Mouse (Mus musculus) CH12.LX (cell line): ENCODE data around the gene Gapdhs. TPM values are rescaled to one million over a fixed set of nuclear protein-coding genes. Genes with fewer than 3 reads are reported as not detected.

Experiments
- DNase-seq: peaks from one replicate; pipeline ENCODE4 v3.0.0-alpha.2; 2013; ENCODE audit errors: extremely low read depth
- H3K27ac ChIP-seq: 2 replicates; pipeline ENCODE4 v1.5.1; 2012; ENCODE audit warnings: low read depth, mild to moderate bottlenecking, control low read depth, moderate library complexity; ENCODE audit not compliant: insufficient read depth
- H3K27me3 ChIP-seq: replicated peaks from 2 replicates; pipeline ENCODE3; 2012; ENCODE audit warnings: inconsistent platforms
- H3K36me3 ChIP-seq, 2 experiments: replicated peaks in 1 of 2; 2 replicates each; pipeline versions ENCODE3 to v1.6.1; 2012; ENCODE audit warnings: inconsistent platforms in 1 of 2, low read length in 1 of 2, mild to moderate bottlenecking in 1 of 2, mixed read lengths in 1 of 2, moderate library complexity in 1 of 2; ENCODE audit not compliant: control insufficient read depth in 1 of 2, insufficient read depth in 1 of 2
- H3K4me1 ChIP-seq, 2 experiments: 2 replicates each; pipeline ENCODE4 v1.6.1; 2012; ENCODE audit warnings: inconsistent platforms in 1 of 2, moderate library complexity in 1 of 2; ENCODE audit not compliant: insufficient read depth in 2 of 2, control insufficient read depth in 1 of 2
- H3K4me2 ChIP-seq: 2 replicates; pipeline ENCODE4 v1.6.1; 2012; ENCODE audit warnings: low read depth, mild to moderate bottlenecking, control low read depth; ENCODE audit not compliant: poor library complexity, insufficient read depth, severe bottlenecking
- H3K4me3 ChIP-seq, 3 experiments: fragments of 150-350 bp in 1 of 3; sonication (generic) in 1 of 3; replicated peaks in 1 of 3; 2 replicates each; pipeline versions ENCODE3 to v1.5.1; 2011 to 2012; ENCODE audit warnings: low read depth in 2 of 3, low read length in 2 of 3, mild to moderate bottlenecking in 2 of 3, moderate library complexity in 2 of 3, control low read depth in 1 of 3, improper control_type of control experiment in 1 of 3, inconsistent platforms in 1 of 3, mixed read lengths in 1 of 3; ENCODE audit not compliant: poor library complexity in 1 of 3
- H3K79me2 ChIP-seq: replicated peaks from 2 replicates; pipeline ENCODE4 v1.6.1; 2012; ENCODE audit warnings: mild to moderate bottlenecking, moderate library complexity; ENCODE audit not compliant: control insufficient read depth, poor library complexity, insufficient read depth, severe bottlenecking; ENCODE audit errors: extremely low read depth
- H3K9ac ChIP-seq: 2 replicates; pipeline ENCODE4 v1.6.1; 2012; ENCODE audit warnings: low read depth, mild to moderate bottlenecking, control low read depth, moderate library complexity; ENCODE audit not compliant: insufficient read depth
- H3K9me3 ChIP-seq: replicated peaks from 2 replicates; pipeline ENCODE3; 2012; ENCODE audit warnings: low read length, inconsistent platforms, mixed read lengths
- CHD2 ChIP-seq: IDR thresholded peaks from 2 replicates; pipeline ENCODE4 v1.6.1; 2011; ENCODE audit warnings: low read length, improper control_type of control experiment
- CTCF ChIP-seq, 2 experiments: IDR thresholded peaks in 1 of 2; conservative IDR thresholded peaks in 1 of 2; 2 replicates each; pipeline ENCODE4 v1.5.1; 2011 to 2012; ENCODE audit warnings: low read depth in 2 of 2, low read length in 2 of 2, improper control_type of control experiment in 1 of 2, inconsistent platforms in 1 of 2, mild to moderate bottlenecking in 1 of 2, moderate library complexity in 1 of 2
- E2F4 ChIP-seq: IDR thresholded peaks from 2 replicates; pipeline ENCODE4 v1.6.1; 2011; ENCODE audit warnings: low read depth, low read length, improper control_type of control experiment; ENCODE audit not compliant: insufficient replicate concordance
- EP300 ChIP-seq: IDR thresholded peaks from 2 replicates; pipeline ENCODE4 v1.6.1; 2011; ENCODE audit warnings: low read length, improper control_type of control experiment
- IRF4 ChIP-seq: IDR thresholded peaks from 2 replicates; pipeline ENCODE4 v1.6.1; 2014; ENCODE audit warnings: low read depth, mild to moderate bottlenecking, inconsistent platforms, low read length, improper control_type of control experiment
- JUND ChIP-seq: conservative IDR thresholded peaks from 2 replicates; pipeline ENCODE4 v1.6.1; 2011; ENCODE audit warnings: low read depth, low read length, improper control_type of control experiment
- MAFK ChIP-seq: IDR thresholded peaks from 2 replicates; pipeline ENCODE4 v1.6.1; 2011; ENCODE audit warnings: low read length, improper control_type of control experiment; ENCODE audit not compliant: insufficient replicate concordance
- MAX ChIP-seq: IDR thresholded peaks from 2 replicates; pipeline ENCODE4 v1.6.1; 2011; ENCODE audit warnings: low read length, improper control_type of control experiment
- MXI1 ChIP-seq: IDR thresholded peaks from 2 replicates; pipeline ENCODE4 v1.6.1; 2011; ENCODE audit warnings: mild to moderate bottlenecking, low read depth, low read length, improper control_type of control experiment
- MYC ChIP-seq: IDR thresholded peaks from 2 replicates; pipeline ENCODE4 v1.6.1; 2011; ENCODE audit warnings: low read depth, mild to moderate bottlenecking, improper control_type of control experiment, low read length
- NELFE ChIP-seq: IDR thresholded peaks from 2 replicates; pipeline ENCODE4 v1.6.1; 2011; ENCODE audit warnings: low read depth, low read length, improper control_type of control experiment
- PAX5 ChIP-seq: IDR thresholded peaks from 2 replicates; pipeline ENCODE4 v1.6.1; 2012; ENCODE audit warnings: low read length, inconsistent platforms, mixed read lengths
- RAD21 ChIP-seq: IDR thresholded peaks from 2 replicates; pipeline ENCODE4 v1.6.1; 2011; ENCODE audit warnings: low read depth, mild to moderate bottlenecking, low read length, improper control_type of control experiment, moderate library complexity
- RCOR1 ChIP-seq: conservative IDR thresholded peaks from 2 replicates; pipeline ENCODE4 v1.6.1; 2012; ENCODE audit warnings: low read depth, mild to moderate bottlenecking, inconsistent platforms, low read length, improper control_type of control experiment
- SIN3A ChIP-seq: IDR thresholded peaks from 2 replicates; pipeline ENCODE4 v1.6.1; 2012; ENCODE audit warnings: low read length, improper control_type of control experiment, inconsistent platforms
- SMC3 ChIP-seq: IDR thresholded peaks from 2 replicates; pipeline ENCODE4 v1.6.1; 2011; ENCODE audit warnings: low read depth, low read length, improper control_type of control experiment
- TBP ChIP-seq: conservative IDR thresholded peaks from 2 replicates; pipeline ENCODE4 v1.6.1; 2011; ENCODE audit warnings: low read depth, low read length, improper control_type of control experiment
- USF1 ChIP-seq: IDR thresholded peaks from 2 replicates; pipeline ENCODE4 v1.6.1; 2014; ENCODE audit warnings: low read depth, mild to moderate bottlenecking, inconsistent platforms, low read length, improper control_type of control experiment
- USF2 ChIP-seq: conservative IDR thresholded peaks from 2 replicates; pipeline ENCODE4 v1.6.1; 2011; ENCODE audit warnings: low read depth, low read length, improper control_type of control experiment
- ZC3H11A ChIP-seq: IDR thresholded peaks from 2 replicates; pipeline ENCODE4 v1.6.1; 2012; ENCODE audit warnings: low read depth, mild to moderate bottlenecking, inconsistent platforms, low read length, improper control_type of control experiment
- ZKSCAN1 ChIP-seq: IDR thresholded peaks from 2 replicates; pipeline ENCODE4 v1.6.1; 2012; ENCODE audit warnings: low read depth, inconsistent platforms, low read length, improper control_type of control experiment, borderline replicate concordance
- ZNF384 ChIP-seq: IDR thresholded peaks from 2 replicates; pipeline ENCODE4 v1.6.1; 2012; ENCODE audit warnings: low read depth, low read length, improper control_type of control experiment, inconsistent platforms
- dilution Hi-C: fragments of 300-500 bp; cut with MboI; formaldehyde crosslinking; loops from 2 replicates; pipeline ENCODE4 v1.14.3; 2020; ENCODE audit warnings: low sequenced_read_pairs; ENCODE audit not compliant: extremely low pct_unique_long_range_greater_than_20kb, extremely low pct_ligation_motif_present
- in situ Hi-C: fragments of 300-500 bp; cut with MboI; formaldehyde crosslinking; loops from 3 replicates; pipeline ENCODE4 v1.14.3; 2019; ENCODE audit warnings: low sequenced_read_pairs, low pct_ligation_motif_present, low pct_unique_long_range_greater_than_20kb, mixed read lengths
- polyA plus RNA-seq: library from polyadenylated mRNA; unstranded; fragments of >175 nt; gene quantifications from 2 replicates; pipeline ENCODE4 v1.2.1, GENCODE M21; 2012; ENCODE audit warnings: low read depth; ENCODE audit not compliant: insufficient read length
- total RNA-seq, 2 experiments: library from RNA; depleted of rRNA; stranded (reverse); fragments of 300-350 nt in 1 of 2; fragments of >200 nt in 1 of 2; gene quantifications; 2 replicates each; pipeline ENCODE4 v1.2.3; 2012 to 2014

Gene Gapdhs
- total and polyA plus RNA-seq, 3 experiments: 0.89 to 1.7 TPM; not detected in 1

- H3K4me3 ChIP-seq: no peak overlapping the region
These were observed 38.3 kb upstream of the Gapdhs start for GRCm38 (mm10) chr7:30781792-30782191.

DNA sequence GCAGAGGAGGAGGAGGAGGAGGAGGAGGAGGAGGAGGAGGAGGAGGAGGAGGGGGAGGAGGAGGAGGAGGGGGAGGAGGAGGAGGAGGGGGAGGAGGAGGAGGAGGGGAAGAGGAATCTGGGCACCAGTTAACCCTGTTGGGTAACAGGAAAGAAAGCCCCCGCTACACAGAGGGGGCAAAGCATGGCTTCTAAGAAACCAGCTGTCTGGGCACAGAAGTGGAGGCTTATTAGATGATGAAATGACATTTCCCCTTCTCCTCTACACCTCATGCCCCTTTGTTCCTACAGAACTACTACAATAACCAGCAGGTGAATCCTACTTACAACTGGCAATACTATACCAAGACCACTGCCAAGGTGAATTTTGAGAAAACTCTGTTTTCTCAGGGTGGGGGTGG, 34.4 kb upstream of the Gapdhs start:
- Histone ChIP-seq H3K27me3 (peaks cover 10% of the 10 kb centered on the region), H3K4me2 (no peak overlapping the region), H3K9ac (no peak overlapping the region), H3K36me3 (no peaks in the 10 kb centered on the region), H3K4me1 (peaks cover 0 to 12% of the 10 kb centered on the region in 2 experiments; a peak in 2 of 4 replicates), H3K79me2 (no peaks in the 10 kb centered on the region), H3K9me3 (no peaks in the 10 kb centered on the region), H3K4me3 (no peak overlapping the region), H3K27ac (no peak overlapping the region)
- no peak for DNase-seq
- dilution Hi-C loops: no loop called here
- in situ Hi-C loops: no loop called here
- TF ChIP-seq JUND (no peak), USF2 (no peak), PAX5 (no peak), ZKSCAN1 (no peak), E2F4 (no peak), ZNF384 (no peak), EP300 (no peak), USF1 (no peak)

More at GRCm38 (mm10) chr7:30781792-30782191, 38.3 kb upstream of the Gapdhs start:
- H3K36me3 ChIP-seq: no peaks in the 10 kb centered on the region
- dilution Hi-C loops (no loop called here), in situ Hi-C loops (no loop called here)
- no peaks in the 10 kb centered on the region for H3K9me3 ChIP-seq
- H3K9ac ChIP-seq: no peak overlapping the region
- H3K79me2 ChIP-seq: no peaks in the 10 kb centered on the region
- no peak overlapping the region for H3K4me2 ChIP-seq
- H3K4me1 ChIP-seq: peaks cover 0 to 15% of the 10 kb centered on the region in 2 experiments; a peak in 2 of 4 replicates
- peaks cover 4% of the 10 kb centered on the region for H3K27me3 ChIP-seq
- no peak overlapping the region for H3K27ac ChIP-seq
- no peak for TF ChIP-seq MAFK
- TF ChIP-seq RAD21: peak; percentile 67
- TF ChIP-seq MXI1: no peak
- no peak for TF ChIP-seq ZNF384
- no peak for TF ChIP-seq EP300
- 0 out of 2 replicates have a peak, but pooled peaks have one; percentile 26 for TF ChIP-seq IRF4
- no peak for TF ChIP-seq PAX5
- TF ChIP-seq MAX: 0 out of 2 replicates have a peak, but pooled peaks have one; percentile 20
- no peak for TF ChIP-seq RCOR1
- TF ChIP-seq ZC3H11A: peak; percentile 13; the same call in 1 of the 2 replicates
- peak; percentile 87 for TF ChIP-seq SMC3
- TF ChIP-seq ZKSCAN1: no peak
- peak; percentile 68 to 86 for TF ChIP-seq CTCF (conservative IDR thresholded peaks at IDR 0.05 in 1 of 2, IDR thresholded peaks at IDR 0.05 in 1 of 2; ENCODE audit: low read depth in 2 of 2, low read length in 2 of 2)
- no peak for TF ChIP-seq E2F4
- no peak for TF ChIP-seq CHD2
- TF ChIP-seq NELFE: no peak
- no peak for TF ChIP-seq SIN3A
- TF ChIP-seq MYC: no peak
- no peak for TF ChIP-seq TBP
- TF ChIP-seq, all 38 proteins: peak for 6
- DNase-seq: peak; percentile 46
